Mouse (Mus musculus): ENCODE data around the gene Cfap70.

GRCm38 (mm10) chr14:20371854-20372253, 80.2 kb downstream of the Cfap70 start:
- TF ChIP-seq CTCF (IDR thresholded peaks at IDR 0.05) (no peak), EP300 (IDR thresholded peaks at IDR 0.05) (no peak)

Data from lung, postnatal 0 days (tissue).